Mouse (Mus musculus) naive thymus-derived CD4-positive, alpha-beta T cell, adult 2 months (primary cell): Measurements from ENCODE around the gene Mtmr2.

Source experiments
- DNase-seq: peaks from one replicate; pipeline ENCODE4 v3.0.0-alpha.2; 2011; ENCODE audit warnings: low read depth

Gene Mtmr2

GRCm38 (mm10) chr9:13807657-13808056, 59.4 kb downstream of the Mtmr2 start:
- DNase-seq, result no peak

DNA sequence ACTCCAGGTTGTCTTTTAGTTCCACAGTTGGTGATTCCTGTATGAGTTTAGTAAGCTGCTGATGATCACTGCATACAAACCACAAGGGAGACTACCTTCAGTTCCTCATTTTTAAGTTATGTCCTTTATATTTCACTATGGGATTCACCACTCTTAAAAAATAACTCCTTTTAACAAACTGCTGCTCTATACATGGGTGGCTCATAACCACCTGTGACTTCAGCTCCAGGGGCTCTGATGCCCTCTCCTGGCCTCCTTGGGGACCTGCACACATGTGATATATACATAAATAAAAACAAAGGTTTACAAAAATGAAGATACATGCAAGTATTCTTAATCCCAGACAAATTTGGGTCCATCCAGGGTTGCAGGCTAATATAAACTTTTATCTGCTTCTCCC, 61.7 kb downstream of the Mtmr2 start:
- DNase-seq, result no peak

DNA sequence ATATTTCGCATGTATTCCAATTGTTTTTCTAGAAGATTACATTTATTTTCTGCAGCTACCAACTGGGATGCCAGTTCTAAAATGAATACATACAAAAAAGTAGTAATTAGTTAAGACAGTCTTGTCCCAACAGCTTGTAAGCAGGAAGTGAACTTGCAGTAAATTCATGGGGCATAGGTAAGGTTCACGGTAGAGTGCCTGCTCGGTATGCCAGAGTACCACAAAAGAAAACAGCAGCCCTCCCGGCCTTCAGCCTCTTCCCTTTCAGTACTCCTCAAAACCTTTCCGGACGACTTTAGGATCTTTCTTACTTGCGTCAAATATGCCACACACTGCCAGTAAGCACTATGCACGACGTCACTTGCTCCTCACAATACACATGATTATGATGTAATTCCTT, 70.2 kb downstream of the Mtmr2 start:
- DNase-seq, result no peak

GRCm38 (mm10) chr9:13820774-13821173, 72.6 kb downstream of the Mtmr2 start:
- DNase-seq, result no peak

GRCm38 (mm10) chr9:13825896-13826295, 77.7 kb downstream of the Mtmr2 start:
- DNase-seq, result no peak

DNA sequence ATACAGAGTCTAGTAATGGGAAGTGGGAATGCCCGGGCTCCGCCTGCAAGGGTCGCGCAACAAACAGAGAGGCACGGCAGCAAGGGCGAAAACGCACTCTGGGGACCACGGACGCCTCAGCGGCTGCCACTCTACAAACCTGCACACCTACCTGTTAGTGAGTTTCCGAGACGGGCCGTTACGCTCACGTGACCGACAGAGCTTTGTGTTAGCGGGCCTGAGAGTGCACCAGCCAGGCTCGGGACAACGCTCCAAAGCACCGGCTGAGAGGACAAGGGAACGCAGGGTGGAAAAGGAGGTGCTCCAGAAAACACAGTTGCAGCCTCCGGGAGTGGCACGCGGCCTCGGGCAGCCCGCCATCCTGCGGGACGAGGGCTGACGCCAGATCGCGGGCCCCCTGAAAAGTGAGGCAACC, 78.2 kb downstream of the Mtmr2 start:
- DNase-seq, result peak; percentile 78

GRCm38 (mm10) chr9:13826832-13827405, 78.7 kb downstream of the Mtmr2 start, which contains the start of gene Cep57:
Cep57 (minus strand) TSS chr9:13827107.
- peak; percentile 99 for DNase-seq

DNA sequence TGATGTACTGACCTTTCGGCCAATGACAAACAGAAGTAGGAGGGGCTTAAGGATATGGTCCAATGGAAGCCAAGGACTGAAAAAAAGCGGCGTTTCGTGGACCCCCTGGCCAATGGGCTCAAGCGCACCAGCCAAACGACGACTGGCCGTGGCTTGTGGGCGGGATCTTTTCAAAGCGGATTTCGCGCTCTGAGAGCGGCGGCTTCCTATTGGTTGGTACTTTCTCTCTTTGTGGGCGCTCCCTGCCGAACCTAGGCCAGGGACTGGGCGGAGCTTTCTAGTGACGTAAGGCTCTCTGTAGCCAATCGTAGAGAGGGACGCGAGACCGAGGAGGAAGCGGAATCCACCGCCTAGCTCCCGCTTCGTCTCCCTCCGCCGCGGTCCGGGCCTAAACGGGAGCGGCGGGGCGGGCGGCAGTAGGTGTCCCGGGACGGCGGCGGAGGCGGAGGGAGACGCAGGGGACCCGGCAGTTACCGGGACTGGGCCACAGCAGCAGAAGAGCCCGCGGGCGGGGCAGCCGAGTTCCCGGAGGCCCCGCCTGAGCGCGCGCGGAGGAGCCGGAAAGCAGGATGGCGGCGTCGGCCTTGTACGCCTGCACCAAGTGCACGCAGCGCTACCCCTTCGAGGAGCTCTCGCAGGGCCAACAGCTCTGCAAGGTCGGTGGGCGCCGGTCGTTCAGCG, 79.3 kb downstream of the Mtmr2 start, which contains the start of gene Fam76b:
TSS of gene Fam76b (plus strand) at position 311 of the 681 bp plus-strand sequence.
- peak; percentile 100 for DNase-seq

GRCm38 (mm10) chr9:13828087-13828441, 79.9 kb downstream of the Mtmr2 start:
- DNase-seq, result no peak

GRCm38 (mm10) chr9:13835256-13835655, 87.0 kb downstream of the Mtmr2 start:
- no peak for DNase-seq

DNA sequence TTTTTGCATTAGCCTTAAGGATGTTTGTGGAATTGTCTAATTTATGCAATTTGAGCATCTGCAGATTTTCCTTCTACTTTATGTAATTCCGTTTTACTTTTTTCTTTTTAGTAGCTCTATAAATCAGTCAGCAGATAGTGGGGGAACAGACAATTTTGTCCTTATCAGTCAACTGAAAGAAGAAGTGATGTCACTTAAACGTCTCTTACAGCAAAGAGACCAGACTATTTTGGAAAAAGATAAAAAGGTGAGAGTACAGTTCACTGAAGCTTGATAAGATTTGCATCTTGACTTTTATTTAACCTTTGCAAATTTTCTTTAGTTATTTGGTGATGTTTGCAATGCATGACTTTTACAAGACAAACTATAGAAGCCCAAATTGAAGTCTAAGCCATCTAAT, 88.5 kb downstream of the Mtmr2 start:
- DNase-seq, result no peak

- no peak for DNase-seq
Measured at GRCm38 (mm10) chr9:13847591-13847990, 99.4 kb downstream of the Mtmr2 start.

DNA sequence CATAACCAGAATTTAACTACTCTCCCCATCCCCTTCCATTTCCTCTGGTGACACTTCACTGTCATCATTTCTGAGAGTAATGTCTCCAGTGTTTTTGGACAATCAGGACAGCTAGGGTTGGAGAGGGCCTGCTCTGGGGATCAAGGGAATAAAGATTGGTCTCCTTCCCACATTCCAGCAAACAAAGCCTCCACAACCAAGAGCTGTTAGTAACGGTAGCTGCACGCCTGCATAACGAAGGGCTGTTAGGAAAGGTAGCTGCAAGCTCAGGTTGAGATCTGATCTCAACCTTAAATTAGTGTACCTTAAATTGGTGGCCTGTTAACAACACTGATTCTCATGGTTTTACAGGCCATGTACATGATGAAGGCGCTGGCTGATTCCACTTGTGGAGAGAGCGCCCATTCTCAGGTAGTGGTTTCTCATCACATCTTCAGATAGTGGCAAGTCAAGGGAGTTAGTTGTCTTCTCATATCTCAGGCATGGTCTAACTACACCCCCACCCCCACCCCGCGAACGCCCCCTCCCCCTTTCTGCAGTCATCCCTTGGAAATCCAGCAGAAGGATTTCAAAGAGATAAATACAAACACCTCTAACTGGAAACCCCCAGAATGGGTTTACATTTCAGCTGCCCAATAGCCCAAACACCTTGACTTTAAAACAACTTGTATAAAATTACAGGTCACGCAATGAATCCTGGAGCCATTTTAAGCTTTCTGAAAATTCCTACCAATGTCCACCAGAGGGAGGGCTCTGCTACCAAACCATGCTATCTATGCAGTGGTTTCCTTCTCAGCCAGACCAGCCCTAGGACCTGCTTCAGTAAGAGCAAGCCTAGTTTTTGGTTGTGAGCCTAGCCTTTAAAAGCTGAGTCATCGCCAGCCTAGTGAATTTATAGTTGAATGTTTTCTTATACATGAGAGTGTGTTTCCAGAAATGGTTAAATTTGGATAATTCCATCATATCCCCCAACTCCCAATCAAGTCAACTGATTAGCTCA, 100.6 kb downstream of the Mtmr2 start:
- DNase-seq, result peak; percentile 53

GRCm38 (mm10) chr9:13853876-13854275, 105.7 kb downstream of the Mtmr2 start:
- DNase-seq, result no peak
